Mouse (Mus musculus): ENCODE measurements at regions not wholly inside any gene's neighbourhood (a gene's known extent, or its start where the extent isn't known, plus 50 kb on each side); places are given as distances from the start of the nearest gene placed in this dataset.

- no peak for DNase-seq (ENCODE audit: low spot score)
These were observed 418.5 kb downstream of the Adra2a start for GRCm38 (mm10) chr19:54462480-54462879.

- no peak for DNase-seq (ENCODE audit: low spot score)
These were observed 426.1 kb downstream of the Adra2a start for GRCm38 (mm10) chr19:54470034-54470433.

GRCm38 (mm10) chr19:54498066-54498465 is 454.1 kb downstream of the Adra2a start:
- no peak for DNase-seq (ENCODE audit: low spot score)

- DNase-seq (ENCODE audit: low spot score): no peak
These were observed 489.9 kb downstream of the Adra2a start for GRCm38 (mm10) chr19:54533858-54534257.

GRCm38 (mm10) chr19:54555351-54555750 is 511.4 kb downstream of the Adra2a start:
- no peak for DNase-seq (ENCODE audit: low spot score)

- DNase-seq (ENCODE audit: low spot score): no peak
These were observed 514.0 kb downstream of the Adra2a start for GRCm38 (mm10) chr19:54557984-54558383.

GRCm38 (mm10) chr19:54583574-54583973 is 539.6 kb downstream of the Adra2a start:
- no peak for DNase-seq (ENCODE audit: low spot score)

- DNase-seq (ENCODE audit: low spot score): no peak
These were observed 540.8 kb downstream of the Adra2a start for GRCm38 (mm10) chr19:54584687-54585237.

- no peak for DNase-seq (ENCODE audit: low spot score)
These were observed 541.4 kb downstream of the Adra2a start for GRCm38 (mm10) chr19:54585326-54585725.

- DNase-seq (ENCODE audit: low spot score): no peak
These were observed 523.7 kb downstream of the Gpam start for GRCm38 (mm10) chr19:54603345-54603744.

- no peak for DNase-seq (ENCODE audit: low spot score)
These were observed 521.7 kb downstream of the Gpam start for GRCm38 (mm10) chr19:54605346-54605745.

- DNase-seq (ENCODE audit: low spot score): no peak
These were observed 510.1 kb downstream of the Gpam start for GRCm38 (mm10) chr19:54616924-54617323.

Measured in layer of hippocampus, adult 11-12 months (tissue).